Mouse (Mus musculus) kidney, adult 8-10 months (tissue): ENCODE measurements around the gene Tldc1.

Source experiments
- DNase-seq, 2 experiments: peaks; one replicate each; pipeline ENCODE4 v3.0.0; 2022

Tldc1 gene

GRCm38 (mm10) chr8:119798965-119799264 is 20.7 kb upstream of the Tldc1 start:
- DNase-seq = no peak

DNA sequence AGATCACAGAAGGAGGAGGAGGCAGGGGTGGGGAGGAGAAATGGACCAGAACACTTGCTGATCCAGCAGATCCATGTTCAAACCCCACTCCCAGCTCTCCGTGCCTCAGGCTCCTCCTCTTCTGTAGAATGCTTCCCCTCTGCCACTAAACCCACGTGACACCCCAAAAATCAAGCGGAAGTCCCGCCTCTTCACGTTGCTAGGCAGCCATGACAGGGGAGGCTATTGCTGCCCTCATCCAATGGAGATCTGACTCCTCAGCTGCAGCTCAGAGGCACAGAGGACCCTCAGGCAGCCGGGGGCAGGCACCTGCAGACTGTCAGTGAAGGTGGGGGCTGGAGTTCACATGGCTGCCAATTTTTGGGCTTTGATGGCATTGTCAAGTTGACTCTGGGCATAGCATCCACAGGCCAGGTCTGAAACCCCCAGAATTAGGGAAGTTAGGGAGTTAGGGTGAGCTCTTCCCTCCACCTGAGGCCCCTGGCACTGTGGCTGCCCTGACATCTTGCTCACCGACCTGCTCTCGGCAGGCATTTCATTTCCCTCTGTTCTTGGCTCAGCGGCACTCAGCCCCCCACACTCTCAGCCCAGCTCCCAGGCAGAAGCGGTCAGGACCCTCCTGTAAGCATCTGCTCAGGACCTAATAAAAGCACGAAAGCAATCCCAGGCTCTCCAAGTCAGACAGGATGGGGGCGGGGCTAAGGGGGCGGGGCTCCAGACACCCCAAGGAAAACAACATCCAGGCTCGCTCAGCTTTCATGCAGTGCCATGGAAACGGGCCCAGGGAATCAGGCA is 20.2 kb upstream of the Tldc1 start:
- peak; percentile 62 to 65 for DNase-seq

DNA sequence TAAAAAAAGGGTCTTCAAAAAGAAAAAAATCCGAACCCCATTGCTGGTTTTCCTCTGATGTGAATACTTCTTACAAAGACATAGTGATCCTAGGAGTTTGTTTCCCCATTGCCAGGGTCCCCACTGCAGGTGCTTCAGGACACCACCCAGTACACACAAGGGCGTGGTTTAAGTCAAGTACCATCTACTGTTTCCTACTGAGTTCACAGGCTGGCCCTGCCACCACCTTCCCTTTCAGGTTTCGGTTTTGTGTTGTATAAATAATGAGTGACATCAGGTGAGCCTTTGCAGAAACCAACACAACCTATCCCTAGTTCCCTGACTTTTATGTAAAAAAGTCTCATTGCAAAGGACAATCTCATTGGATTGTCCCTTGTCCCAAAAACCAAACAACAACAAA is 17.4 kb upstream of the Tldc1 start:
- DNase-seq = no peak

GRCm38 (mm10) chr8:119794689-119795088 is 16.5 kb upstream of the Tldc1 start:
- DNase-seq = no peak

- peak; percentile 55 to 56 for DNase-seq
Observed at GRCm38 (mm10) chr8:119791804-119792704, 13.8 kb upstream of the Tldc1 start.

DNA sequence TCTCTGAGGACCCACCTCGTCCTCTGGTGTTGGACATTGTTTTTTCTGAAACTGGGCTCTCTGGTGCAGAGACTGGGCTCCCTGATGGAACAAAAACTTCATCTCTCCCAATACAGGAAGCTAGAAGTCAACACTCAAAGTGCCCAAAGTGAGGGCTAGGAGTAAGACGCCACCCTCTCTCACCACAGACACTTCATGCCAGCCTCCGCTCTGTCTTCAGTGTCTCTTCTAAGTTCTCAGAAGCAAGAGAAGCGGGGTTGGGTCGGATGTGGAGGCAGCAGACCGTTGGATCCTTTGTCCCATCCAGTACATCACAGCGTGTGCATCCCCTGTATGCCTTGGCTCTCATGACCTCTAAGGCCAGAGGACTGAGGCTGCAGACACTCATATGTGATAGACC is 11.4 kb upstream of the Tldc1 start:
- no peak for DNase-seq

DNA sequence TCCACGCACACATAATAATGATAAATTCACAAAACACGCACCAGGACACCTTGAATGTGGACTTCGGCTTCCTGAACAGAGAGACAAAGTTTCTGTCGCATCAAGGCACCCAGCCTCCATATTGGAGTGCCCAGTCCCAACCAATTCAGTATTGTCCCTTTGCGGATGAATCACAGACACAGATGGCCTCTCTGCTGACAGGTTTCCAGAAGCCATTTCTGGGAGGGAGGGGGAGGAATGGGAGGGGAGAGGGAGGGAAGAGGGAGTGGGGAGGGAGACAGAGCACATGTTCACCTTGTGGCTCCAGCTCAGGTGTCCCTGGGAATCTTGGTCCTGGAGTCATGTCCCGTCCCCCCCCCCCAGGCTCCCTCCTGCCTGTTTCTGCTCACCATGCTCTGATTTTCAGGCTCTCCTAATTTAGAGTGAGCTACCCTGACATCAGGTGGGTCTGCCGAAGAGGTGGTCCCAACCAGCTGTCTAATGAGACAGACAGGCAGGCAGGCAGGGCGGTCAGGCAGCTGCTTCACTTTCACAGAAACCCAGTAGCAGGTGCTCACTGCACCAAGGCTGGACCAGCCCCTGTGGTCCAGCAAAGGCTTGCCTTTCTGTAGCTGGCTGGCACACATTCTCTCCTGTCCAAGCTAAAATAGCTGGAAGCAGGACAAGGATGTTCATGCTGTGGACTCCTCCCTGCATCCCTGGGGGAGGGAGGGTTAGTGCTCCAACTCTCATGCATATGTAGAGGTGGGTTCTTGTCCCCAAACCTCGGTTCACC is 10.6 kb upstream of the Tldc1 start:
- no peak for DNase-seq

DNA sequence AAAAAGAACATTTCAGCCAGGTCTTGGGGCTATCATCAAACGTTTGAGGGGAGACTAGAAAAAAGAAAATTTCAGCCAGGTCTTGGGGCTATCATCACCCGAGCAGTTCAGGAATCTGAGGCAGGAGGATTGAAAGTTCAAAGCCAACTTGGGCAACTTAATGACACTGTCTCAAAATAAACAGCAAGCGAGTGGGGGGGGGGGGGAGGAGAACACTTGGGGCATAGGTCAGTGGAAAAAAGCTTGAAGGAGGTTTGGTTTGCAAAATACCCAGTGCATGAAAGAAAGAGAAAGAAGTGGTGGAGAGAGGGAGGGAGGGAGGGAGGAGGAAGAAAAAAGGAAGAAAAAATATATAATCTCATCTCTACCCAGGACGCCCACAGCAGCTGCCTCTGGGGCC is 9.1 kb upstream of the Tldc1 start:
- DNase-seq = no peak

DNA sequence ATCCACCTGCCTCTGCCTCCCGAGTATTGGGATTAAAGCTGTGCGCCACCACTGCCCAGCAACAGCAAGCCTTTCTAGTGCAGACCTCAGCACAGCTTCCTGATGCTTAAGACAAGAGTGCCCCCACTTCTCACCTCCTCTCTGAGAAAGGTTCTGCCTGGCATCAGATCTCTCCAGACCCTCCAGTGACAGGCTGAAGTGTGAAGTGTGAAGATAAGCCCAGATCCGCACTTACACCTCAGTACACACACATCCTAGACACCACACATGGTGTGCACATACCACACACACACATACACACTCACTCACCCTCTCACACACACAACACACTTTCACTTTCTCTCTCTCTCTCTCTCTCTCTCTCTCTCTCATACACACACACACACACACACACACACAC is 8.7 kb upstream of the Tldc1 start:
- no peak for DNase-seq

DNA sequence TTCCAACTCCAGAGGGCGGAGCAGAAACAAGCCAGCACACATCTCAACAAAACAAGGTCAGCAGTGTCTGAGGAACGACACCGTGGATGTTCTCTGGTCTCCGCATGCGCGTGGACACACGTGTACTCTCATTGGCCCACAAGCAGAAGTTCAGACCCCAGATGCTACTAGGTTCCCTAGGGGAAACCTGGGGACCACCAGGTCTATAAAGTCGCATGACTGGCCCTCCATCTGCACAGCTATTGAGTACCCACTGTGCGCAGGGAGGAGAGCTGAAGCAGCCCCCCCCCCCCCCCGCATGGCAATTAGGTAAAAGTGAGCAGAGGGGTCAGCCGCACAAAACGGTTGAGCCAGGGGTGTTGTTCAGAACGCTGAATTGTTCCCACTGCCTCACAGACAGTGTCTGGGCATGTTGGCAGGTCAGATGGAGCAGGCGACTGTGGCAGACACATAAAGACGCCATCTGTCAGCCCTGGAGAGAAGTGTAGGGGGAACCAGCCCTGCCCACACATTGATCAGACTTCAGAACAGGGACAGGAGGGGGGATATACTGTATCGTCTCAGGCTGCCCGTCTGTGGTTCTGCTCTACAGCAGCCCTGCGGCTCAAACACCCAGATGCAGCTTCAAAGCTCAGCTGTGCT is 7.7 kb upstream of the Tldc1 start:
- no peak for DNase-seq

- DNase-seq = no peak
Observed at GRCm38 (mm10) chr8:119784676-119785075, 6.5 kb upstream of the Tldc1 start.

GRCm38 (mm10) chr8:119784141-119784574 is 5.9 kb upstream of the Tldc1 start:
- DNase-seq = no peak

GRCm38 (mm10) chr8:119783579-119783978 is 5.4 kb upstream of the Tldc1 start:
- no peak for DNase-seq

GRCm38 (mm10) chr8:119782715-119783114 is 4.5 kb upstream of the Tldc1 start:
- DNase-seq = peak; percentile 64 to 79

DNA sequence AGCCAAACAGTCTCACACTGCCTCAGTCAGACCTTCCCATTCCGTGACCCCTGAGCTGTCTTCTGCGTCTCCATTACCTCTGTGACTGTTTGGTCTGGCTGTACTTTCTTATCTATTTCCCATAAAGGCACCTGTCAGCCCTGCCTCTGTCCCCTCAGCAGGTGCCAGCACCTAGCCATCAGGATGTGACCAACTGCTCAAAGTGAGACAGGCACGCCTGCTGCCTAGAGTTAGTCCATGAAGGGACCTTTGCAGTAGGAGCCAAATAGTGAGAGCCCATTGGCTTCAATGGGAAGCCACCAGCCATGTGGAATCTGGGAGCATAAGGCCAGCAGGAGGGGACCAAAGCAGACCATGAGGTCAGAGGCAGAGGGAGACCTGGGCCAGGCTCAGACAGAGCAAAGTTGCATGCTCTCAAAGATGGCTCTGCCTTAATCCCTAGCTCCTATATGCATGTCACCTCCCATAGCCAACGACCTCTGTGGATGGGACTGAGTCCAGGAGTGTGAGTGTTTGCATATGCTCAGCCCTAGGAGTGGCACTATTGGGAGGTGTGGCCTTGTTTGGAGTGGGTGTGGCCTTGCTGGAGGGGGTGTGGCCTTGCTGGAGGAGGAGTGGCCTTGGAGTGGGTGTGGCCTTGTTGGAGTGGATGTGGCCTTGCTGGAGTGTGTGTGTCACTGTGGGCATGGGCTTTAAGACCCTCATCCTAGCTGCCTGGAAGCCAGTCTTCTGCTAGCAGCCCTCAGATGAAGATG is 3.0 kb upstream of the Tldc1 start:
- peak in 1 of 2 experiments; percentile 33 for DNase-seq

GRCm38 (mm10) chr8:119780402-119781049 is 2.3 kb upstream of the Tldc1 start:
- DNase-seq = no peak

DNA sequence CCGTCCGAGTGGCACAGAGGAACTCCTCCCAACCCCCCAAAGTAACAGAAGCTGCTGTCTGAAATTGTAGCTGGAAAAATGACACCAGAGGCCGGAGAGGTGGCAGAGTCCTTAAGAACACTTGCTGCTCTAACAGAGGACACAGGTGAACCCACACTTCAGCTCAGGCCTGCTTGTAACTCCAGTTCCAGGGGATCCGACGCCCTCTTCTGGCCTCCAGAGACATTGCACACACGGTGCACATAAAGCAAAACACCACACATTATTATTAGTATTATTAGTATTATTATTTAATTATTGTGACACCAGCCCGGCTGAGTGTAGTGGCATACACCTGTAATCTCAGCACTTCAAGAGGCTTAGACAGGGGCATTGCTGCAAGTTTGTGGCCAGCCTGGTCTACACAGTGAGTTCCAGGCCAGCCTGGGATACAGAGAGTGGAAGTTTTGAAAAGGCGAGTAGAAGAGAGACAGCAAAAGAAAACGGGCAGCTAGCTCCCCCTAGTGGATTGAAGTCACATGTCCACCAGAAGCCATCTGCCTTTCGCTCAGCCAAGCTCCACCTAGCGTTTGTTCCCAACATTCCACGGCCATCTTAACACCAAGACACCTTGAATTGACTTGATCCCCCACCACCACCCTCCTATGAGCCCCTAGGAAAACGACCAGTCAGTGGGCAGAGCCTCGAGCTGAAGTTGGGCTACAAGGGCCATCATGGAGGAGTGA is 959 bp upstream of the Tldc1 start:
- DNase-seq = peak; percentile 83 to 90

DNA sequence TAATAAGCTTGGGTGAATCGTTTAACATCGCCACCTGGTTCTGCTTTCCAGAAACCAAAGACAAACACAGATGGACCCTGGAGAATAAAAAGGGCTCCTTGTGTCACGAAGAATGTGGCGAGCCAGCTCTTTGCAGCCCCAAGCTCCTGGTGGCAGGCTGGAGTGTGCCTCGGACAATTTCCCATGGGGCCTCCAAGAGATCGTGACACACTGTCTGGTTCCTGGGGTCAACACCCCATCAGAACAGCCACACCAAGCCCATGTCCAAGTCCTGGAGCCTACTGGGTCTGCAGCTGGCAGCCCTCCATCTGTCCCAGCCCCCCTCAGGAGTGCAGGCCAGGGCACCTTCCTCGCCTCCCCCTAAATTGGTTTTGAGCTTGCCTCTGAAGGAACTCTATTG is 451 bp downstream of the Tldc1 start:
- peak; percentile 28 to 34 for DNase-seq

- no peak for DNase-seq
Observed at GRCm38 (mm10) chr8:119776668-119777245, 1.5 kb downstream of the Tldc1 start.

DNA sequence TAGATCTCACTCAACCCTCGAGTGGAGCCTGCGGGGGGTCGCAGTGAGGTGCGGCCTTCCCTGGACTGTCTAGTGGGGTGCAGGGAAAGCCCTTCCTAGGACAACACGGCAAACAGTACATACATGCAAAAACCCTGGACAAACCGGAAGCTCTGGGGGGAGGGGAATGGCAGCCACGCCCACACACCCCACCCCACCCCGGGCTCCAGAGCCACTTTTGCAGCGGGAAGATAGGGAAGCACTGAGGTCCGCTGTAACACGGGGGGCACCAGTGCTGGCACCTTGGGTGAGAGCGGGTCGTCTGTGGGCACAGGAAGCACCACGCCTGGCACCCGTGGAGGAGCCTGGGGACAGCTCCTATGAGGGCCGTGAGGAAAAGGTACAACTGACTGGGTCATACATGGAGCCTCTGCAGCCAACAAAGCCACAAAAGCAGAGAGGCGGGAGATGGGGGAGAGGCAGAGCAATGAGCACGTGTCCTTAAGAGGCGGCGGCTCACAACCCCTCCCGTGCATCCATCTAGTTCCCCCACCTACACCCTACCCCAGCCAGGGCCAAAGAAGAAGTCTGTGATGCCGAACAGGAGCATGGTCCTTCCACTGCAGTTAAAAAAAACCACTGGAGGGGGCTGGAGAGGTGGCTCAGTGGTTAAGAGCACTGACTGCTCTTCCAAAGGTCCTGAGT is 12.3 kb downstream of the Tldc1 start:
- no peak for DNase-seq
